Mouse (Mus musculus) lung, postnatal 0 days (tissue): ENCODE results near the gene Abcc8. TPM values are rescaled to one million over a fixed set of nuclear protein-coding genes. Genes with fewer than 3 reads are reported as not detected.

Source experiments
- ATAC-seq: fragments of 200-750 bp; cut with Nextera tagmentation; 2 replicates; pipeline ENCODE4 v1.8.0; 2017; ENCODE audit warnings: moderate library complexity
- DNase-seq: peaks from one replicate; pipeline ENCODE4 v3.0.0-alpha.2; 2016; ENCODE audit warnings: low spot score
- H3K27ac ChIP-seq: fragments of 300-500 bp; sonication (generic); 2 replicates; pipeline ENCODE4 v1.5.1; 2014; ENCODE audit warnings: antibody characterized with exemption, mild to moderate bottlenecking, low read length, mixed read lengths
- H3K27me3 ChIP-seq: fragments of 300-500 bp; sonication (generic); replicated peaks from 2 replicates; pipeline ENCODE4 v1.6.1; 2014; ENCODE audit warnings: low read length, mixed read lengths; ENCODE audit not compliant: insufficient read depth
- H3K36me3 ChIP-seq: fragments of 300-500 bp; sonication (generic); 2 replicates; pipeline ENCODE4 v1.6.1; 2014; ENCODE audit warnings: low read length, mixed read lengths; ENCODE audit not compliant: insufficient read depth
- H3K4me1 ChIP-seq: fragments of 300-500 bp; sonication (generic); 2 replicates; pipeline ENCODE4 v1.6.1; 2014; ENCODE audit warnings: antibody characterized with exemption, low read depth, low read length, mixed read lengths; ENCODE audit not compliant: insufficient read depth
- H3K4me2 ChIP-seq: fragments of 300-500 bp; sonication (generic); replicated peaks from 2 replicates; pipeline ENCODE4 v1.6.1; 2014; ENCODE audit warnings: low read depth, mild to moderate bottlenecking, low read length, moderate library complexity, mixed read lengths
- H3K4me3 ChIP-seq: fragments of 300-500 bp; sonication (generic); 2 replicates; pipeline ENCODE4 v1.5.1; 2014; ENCODE audit warnings: low read depth, low read length
- H3K9ac ChIP-seq: fragments of 300-500 bp; sonication (generic); replicated peaks from 2 replicates; pipeline ENCODE4 v1.6.1; 2014; ENCODE audit warnings: low read depth, mild to moderate bottlenecking
- H3K9me3 ChIP-seq: fragments of 300-500 bp; sonication (generic); 2 replicates; pipeline ENCODE4 v1.6.1; 2016; ENCODE audit warnings: low read length, mixed read lengths
- CTCF ChIP-seq: IDR thresholded peaks from 2 replicates; pipeline ENCODE4 v1.5.1; 2016; ENCODE audit warnings: antibody characterized with exemption, mild to moderate bottlenecking
- EP300 ChIP-seq: IDR thresholded peaks from 2 replicates; pipeline ENCODE4 v1.6.1; 2016; ENCODE audit warnings: antibody characterized with exemption, mild to moderate bottlenecking, control low read depth
- WGBS: fragments of 180-500 bp; shearing (Covaris S2); extraction: QIAGEN DNeasy Blood & Tissue Kit; methylation state at CpG from one replicate; pipeline ENCODE4 v1.1.7; 2014; 5-methylcytosine and 5-hydroxymethylcytosine counted together
- polyA plus RNA-seq: library from polyadenylated mRNA; unstranded; fragments of >200 nt; fragmentation: Nextera tagmentation; extraction: Ambion mirVana; gene quantifications from 2 replicates; pipeline ENCODE4 v1.2.1, GENCODE M21; 2015

Abcc8 gene
- polyA plus RNA-seq, 1 experiment from 2014 or later = 1.1 TPM

DNA sequence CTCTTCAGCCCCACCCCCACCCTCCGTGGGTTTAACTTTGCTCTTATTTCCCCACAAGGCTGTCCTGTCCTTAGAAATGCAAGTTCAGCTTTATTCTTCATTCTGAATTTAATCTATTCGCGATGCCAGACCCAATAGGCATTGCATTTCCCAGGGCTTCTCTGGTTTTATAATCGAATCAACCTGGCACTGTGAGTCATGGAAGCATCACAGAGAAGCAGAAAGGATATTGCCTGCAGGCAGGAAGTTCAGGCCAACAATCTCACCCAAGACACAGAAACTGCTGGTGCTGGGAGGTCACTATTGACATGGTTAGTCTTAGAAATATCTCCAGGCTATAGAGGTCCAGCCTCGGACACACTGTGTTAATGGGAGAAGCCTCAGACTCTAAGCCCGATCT, 30.4 kb upstream of the Abcc8 start:
- 76% methylated on average over 6 of the region's 6 CpGs for WGBS
- H3K9ac ChIP-seq = no peak overlapping the region
- H3K27ac ChIP-seq = no peak overlapping the region
- no peak for TF ChIP-seq EP300
- TF ChIP-seq CTCF = no peak
- DNase-seq (no peak), ATAC-seq (no peak)
- no peak overlapping the region for H3K4me2 ChIP-seq
- no peaks in the 10 kb centered on the region for H3K36me3 ChIP-seq
- no peaks in the 10 kb centered on the region for H3K27me3 ChIP-seq
- no peaks in the 10 kb centered on the region for H3K9me3 ChIP-seq
- H3K4me3 ChIP-seq = no peak overlapping the region
- H3K4me1 ChIP-seq = no peaks in the 10 kb centered on the region

DNA sequence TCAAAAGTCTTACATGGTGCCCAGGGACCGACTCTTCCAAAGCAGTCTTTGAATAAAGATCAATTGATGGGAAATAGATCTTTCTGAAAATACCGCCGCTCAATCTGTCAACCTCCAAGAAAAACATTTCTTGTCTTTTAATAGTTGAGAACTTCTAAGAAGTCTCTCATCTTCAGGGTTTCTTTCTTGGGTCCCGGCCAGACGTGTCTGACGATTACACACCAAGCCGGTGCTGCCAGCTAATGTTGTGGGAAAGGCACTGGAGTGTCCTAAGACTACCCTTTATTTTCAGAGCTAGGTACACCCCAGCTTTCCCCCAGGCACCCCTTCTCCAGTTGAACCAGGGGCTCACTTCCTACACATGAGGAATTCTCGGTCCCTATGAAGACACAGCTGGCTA, 28.3 kb upstream of the Abcc8 start:
- Histone ChIP-seq H3K4me1 (no peaks in the 10 kb centered on the region), H3K9me3 (no peaks in the 10 kb centered on the region), H3K4me2 (no peak overlapping the region), H3K27me3 (no peaks in the 10 kb centered on the region), H3K36me3 (no peaks in the 10 kb centered on the region), H3K27ac (no peak overlapping the region), H3K9ac (no peak overlapping the region), H3K4me3 (no peak overlapping the region)
- no peak for ATAC-seq
- DNase-seq = no peak
- TF ChIP-seq CTCF (no peak), EP300 (no peak)
- WGBS = 81% methylated on average over 8 of the region's 8 CpGs

DNA sequence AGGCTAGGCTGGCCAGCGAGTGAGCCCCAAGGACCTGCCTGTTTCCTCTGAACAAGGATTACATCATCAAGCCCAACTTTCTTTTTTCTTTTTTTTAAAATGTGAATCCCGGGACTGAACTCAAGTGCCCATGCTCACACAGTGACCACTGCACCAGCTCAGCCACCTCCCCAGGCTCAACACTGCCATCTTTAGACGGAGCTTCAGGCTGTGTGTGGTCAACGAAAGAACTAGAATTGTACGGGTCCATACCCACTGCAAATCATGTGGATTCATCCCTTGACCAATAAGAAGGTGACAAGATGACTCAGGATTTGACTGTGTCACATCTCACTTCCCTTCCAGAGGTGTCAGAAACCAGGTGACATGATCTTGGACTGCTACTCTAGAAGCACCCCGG, 24.9 kb upstream of the Abcc8 start:
- H3K9ac ChIP-seq = no peak overlapping the region
- ATAC-seq (no peak), DNase-seq (no peak)
- H3K27ac ChIP-seq = no peak overlapping the region
- H3K4me3 ChIP-seq = no peak overlapping the region
- TF ChIP-seq EP300 (no peak), CTCF (no peak)
- H3K36me3 ChIP-seq = no peaks in the 10 kb centered on the region
- no peaks in the 10 kb centered on the region for H3K4me1 ChIP-seq
- no peak overlapping the region for H3K4me2 ChIP-seq
- WGBS = 65% methylated on average over 6 of the region's 6 CpGs
- no peaks in the 10 kb centered on the region for H3K9me3 ChIP-seq
- no peaks in the 10 kb centered on the region for H3K27me3 ChIP-seq

DNA sequence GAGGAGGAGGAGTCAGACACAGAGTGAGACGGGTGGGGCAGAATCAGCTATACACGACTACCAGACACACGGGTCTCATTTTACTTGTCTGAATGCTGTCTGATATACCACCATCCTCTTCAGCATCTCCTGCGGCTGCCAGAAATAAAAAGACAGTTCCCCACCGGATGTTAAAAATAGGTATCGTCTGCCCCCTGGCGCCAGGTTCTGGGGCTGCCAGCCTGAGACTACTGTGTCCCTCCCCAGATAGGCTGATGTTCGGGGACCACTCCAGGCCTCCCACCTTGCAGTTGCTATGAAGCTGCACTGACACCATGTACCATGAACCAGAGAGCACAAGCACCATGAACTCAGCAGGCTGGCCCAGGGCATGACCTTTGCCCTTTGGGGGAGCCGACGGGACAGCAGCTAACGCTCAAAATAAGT, 24.2 kb upstream of the Abcc8 start:
- Histone ChIP-seq H3K36me3 (no peaks in the 10 kb centered on the region), H3K4me1 (no peaks in the 10 kb centered on the region), H3K27me3 (no peaks in the 10 kb centered on the region), H3K27ac (no peak overlapping the region), H3K9ac (no peak overlapping the region), H3K4me3 (no peak overlapping the region), H3K4me2 (no peak overlapping the region), H3K9me3 (no peaks in the 10 kb centered on the region)
- TF ChIP-seq EP300 (no peak), CTCF (peak; percentile 55)
- DNase-seq (peak; percentile 10), ATAC-seq (no peak)
- 28% methylated on average over 11 of the region's 11 CpGs for WGBS

DNA sequence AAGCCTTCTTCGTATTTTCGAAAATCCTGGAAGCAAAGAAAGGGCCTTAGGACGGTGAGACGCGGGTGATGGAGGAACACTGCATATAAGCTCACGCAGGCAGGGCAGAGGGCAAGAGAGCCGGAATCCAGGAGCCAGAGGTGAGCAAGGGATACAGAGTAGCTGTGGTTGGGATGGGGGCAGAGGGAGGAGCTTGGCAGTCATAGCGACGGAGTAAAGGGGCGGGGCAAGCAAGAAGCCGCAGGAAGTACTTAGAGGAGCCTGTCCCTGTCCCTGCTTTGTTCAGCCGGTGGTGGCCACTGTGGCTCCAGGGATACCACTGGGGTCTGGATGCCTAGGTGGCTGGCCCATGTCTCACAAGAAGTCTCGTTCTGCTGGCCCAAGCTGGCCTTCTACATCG, 21.8 kb upstream of the Abcc8 start:
- ATAC-seq (no peak; the same call in 1 of the 2 replicates), DNase-seq (peak; percentile 13)
- TF ChIP-seq CTCF (no peak), EP300 (no peak)
- H3K4me1 ChIP-seq = no peaks in the 10 kb centered on the region
- H3K36me3 ChIP-seq = no peaks in the 10 kb centered on the region
- WGBS = 18% methylated on average over 14 of the region's 14 CpGs
- no peak overlapping the region for H3K9ac ChIP-seq
- H3K4me2 ChIP-seq = no peak overlapping the region
- H3K27ac ChIP-seq = no peak overlapping the region
- H3K4me3 ChIP-seq = no peak overlapping the region
- H3K9me3 ChIP-seq = no peaks in the 10 kb centered on the region
- H3K27me3 ChIP-seq = no peaks in the 10 kb centered on the region

DNA sequence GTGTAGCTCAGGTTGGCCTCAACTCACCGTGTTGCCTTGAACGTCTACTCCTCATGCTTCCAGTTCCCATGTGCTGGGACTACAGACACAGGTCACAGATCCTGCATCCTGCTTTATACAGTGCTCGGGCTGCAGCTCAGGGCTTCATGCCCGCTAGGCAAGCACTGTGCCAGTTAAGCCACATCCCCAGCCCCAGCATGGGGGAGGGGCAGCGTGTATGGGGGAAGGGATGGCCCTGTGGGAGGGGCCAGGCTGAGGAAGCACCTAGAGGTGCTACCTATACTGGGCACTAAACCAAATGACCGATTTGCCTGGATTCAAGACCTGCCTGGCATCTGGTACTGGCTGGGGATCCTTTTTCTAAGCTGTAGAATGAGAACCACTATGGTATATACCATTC, 20.2 kb upstream of the Abcc8 start:
- ATAC-seq (no peak), DNase-seq (no peak)
- Histone ChIP-seq H3K4me1 (no peaks in the 10 kb centered on the region), H3K9ac (no peak overlapping the region), H3K27me3 (no peaks in the 10 kb centered on the region), H3K4me2 (no peak overlapping the region), H3K36me3 (no peaks in the 10 kb centered on the region), H3K27ac (no peak overlapping the region), H3K9me3 (no peaks in the 10 kb centered on the region), H3K4me3 (no peak overlapping the region)
- WGBS = 66% methylated on average over 6 of the region's 6 CpGs
- TF ChIP-seq EP300 (no peak), CTCF (no peak)

DNA sequence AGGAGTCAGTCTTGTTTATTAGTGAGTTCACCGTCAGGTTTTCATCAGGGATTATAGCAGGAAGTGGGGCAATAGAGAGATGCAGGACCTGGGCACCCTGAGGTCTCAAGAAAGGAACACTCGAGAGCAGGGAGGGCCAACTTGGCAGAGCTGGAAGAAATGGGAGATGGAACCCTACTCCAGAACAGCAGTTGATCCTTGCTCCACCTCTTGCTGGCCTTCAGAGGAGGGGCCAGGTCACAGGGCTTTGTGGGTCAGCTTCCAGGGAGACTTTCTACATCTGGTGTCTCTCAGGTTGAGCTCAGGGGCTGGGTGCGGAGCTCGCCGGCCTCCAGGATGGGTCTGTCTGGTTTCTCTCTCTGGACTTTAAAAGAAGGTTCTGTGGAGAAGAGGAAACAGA, 15.5 kb upstream of the Abcc8 start:
- no peaks in the 10 kb centered on the region for H3K36me3 ChIP-seq
- no peak overlapping the region for H3K4me3 ChIP-seq
- H3K4me2 ChIP-seq = no peak overlapping the region
- no peaks in the 10 kb centered on the region for H3K9me3 ChIP-seq
- no peaks in the 10 kb centered on the region for H3K27me3 ChIP-seq
- H3K27ac ChIP-seq = no peak overlapping the region
- whole genome bisulfite sequencing = 82% methylated on average over 5 of the region's 5 CpGs
- H3K9ac ChIP-seq = no peak overlapping the region
- H3K4me1 ChIP-seq = no peaks in the 10 kb centered on the region
- DNase-seq (no peak), ATAC-seq (no peak)
- no peak for TF ChIP-seq EP300
- TF ChIP-seq CTCF = no peak
